Mouse (Mus musculus) kidney, adult 2 months (tissue): ENCODE results near the gene Kcnn4. TPM values are rescaled to one million over a fixed set of nuclear protein-coding genes. Genes with fewer than 3 reads are reported as not detected.

Experiments
- DNase-seq: peaks from one replicate; pipeline ENCODE4 v3.0.0; 2021
- H3K27ac ChIP-seq: fragments of 200-500 bp; 2 replicates; pipeline ENCODE4 v1.5.1; 2012; ENCODE audit warnings: low read depth, low read length, control low read depth, inconsistent platforms; ENCODE audit not compliant: insufficient read depth
- H3K27me3 ChIP-seq: fragments of 200-500 bp; replicated peaks from 2 replicates; pipeline ENCODE4 v1.6.1; 2012; ENCODE audit warnings: mild to moderate bottlenecking, moderate library complexity, low read length, inconsistent platforms; ENCODE audit not compliant: control insufficient read depth, insufficient read depth
- H3K36me3 ChIP-seq: fragments of 200-500 bp; 2 replicates; pipeline ENCODE4 v1.6.1; 2012; ENCODE audit warnings: mild to moderate bottlenecking, moderate library complexity, low read length, inconsistent platforms; ENCODE audit not compliant: control insufficient read depth, insufficient read depth
- H3K4me1 ChIP-seq: fragments of 200-500 bp; 2 replicates; pipeline ENCODE4 v1.6.1; 2011; ENCODE audit warnings: low read length; ENCODE audit not compliant: control insufficient read depth, insufficient read depth
- H3K4me3 ChIP-seq: fragments of 200-500 bp; 2 replicates; pipeline ENCODE4 v1.5.1; 2011; ENCODE audit warnings: mild to moderate bottlenecking, low read depth, low read length, control low read depth; ENCODE audit not compliant: insufficient read depth
- CTCF ChIP-seq: fragments of 200-500 bp; conservative IDR thresholded peaks from 2 replicates; pipeline ENCODE4 v1.5.1; 2011; ENCODE audit warnings: low read depth, mild to moderate bottlenecking, control low read depth, low read length, moderate library complexity, mixed read lengths; ENCODE audit not compliant: insufficient read depth, insufficient read length
- POLR2A ChIP-seq: fragments of 200-500 bp; IDR thresholded peaks from one replicate; pipeline ENCODE4 v1.6.1; 2011; ENCODE audit warnings: low read depth, low read length, control low read depth
- WGBS: fragments of 180-500 bp; shearing (Covaris S2); methylation state at CpG from one replicate; pipeline ENCODE4 v1.1.7; 2018; 5-methylcytosine and 5-hydroxymethylcytosine counted together
- polyA plus RNA-seq: library from polyadenylated mRNA; depleted of rRNA; stranded (reverse); fragments of >200 nt; gene quantifications from 2 replicates; pipeline ENCODE4 v1.2.3, GENCODE M21; 2012

Kcnn4 gene
- polyA plus RNA-seq, 1 experiment, result 4.1 TPM

DNA sequence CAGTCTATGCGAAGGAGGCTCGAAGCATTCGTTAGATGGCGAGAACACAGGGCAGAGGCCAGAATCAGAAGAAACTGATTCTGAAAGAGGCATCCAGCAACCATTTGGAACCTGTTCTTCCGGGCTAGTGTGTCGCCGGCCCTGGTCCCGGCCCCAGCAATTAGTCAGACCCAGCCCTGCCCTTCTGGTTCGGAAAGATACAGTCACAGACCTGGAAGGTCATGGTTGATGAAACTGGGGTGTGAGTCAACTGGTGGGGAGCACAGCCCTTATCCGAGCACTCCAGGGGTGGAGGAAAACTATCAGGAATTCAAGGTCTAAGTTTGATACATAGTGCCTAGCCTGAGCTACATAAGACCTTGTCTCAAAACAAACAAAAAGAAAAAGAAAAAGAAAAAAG lies 14.0 kb upstream of the Kcnn4 start:
- no peak for TF ChIP-seq CTCF
- no peak for TF ChIP-seq POLR2A
- 80% methylated on average over 10 of the region's 10 CpGs for WGBS
- DNase-seq, result no peak
- Histone ChIP-seq H3K36me3 (no peaks in the 10 kb centered on the region), H3K27ac (no peak overlapping the region), H3K4me3 (no peak overlapping the region), H3K27me3 (no peaks in the 10 kb centered on the region), H3K4me1 (no peaks in the 10 kb centered on the region)

DNA sequence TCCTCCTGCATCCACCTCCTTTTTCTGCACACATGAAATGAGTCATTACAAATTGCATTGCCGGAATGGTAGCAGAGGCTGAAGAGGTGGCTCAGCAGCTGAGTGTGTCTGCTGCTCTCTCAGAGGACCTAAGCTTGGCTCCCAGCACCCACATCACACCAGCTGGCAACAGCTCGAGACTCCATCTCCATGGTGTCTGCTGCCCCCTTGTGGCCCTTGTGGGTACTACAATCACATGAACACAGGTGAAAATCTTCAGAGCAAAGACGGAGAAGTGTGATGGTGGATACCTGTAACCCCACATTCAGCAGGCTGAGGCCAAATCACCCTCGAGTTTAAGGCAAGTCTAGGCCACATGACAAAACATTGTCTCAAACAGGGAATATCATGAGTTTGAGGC lies 12.2 kb upstream of the Kcnn4 start:
- Histone ChIP-seq H3K36me3 (no peaks in the 10 kb centered on the region), H3K4me3 (no peak overlapping the region), H3K27ac (no peak overlapping the region), H3K4me1 (no peaks in the 10 kb centered on the region), H3K27me3 (no peaks in the 10 kb centered on the region)
- TF ChIP-seq CTCF, result peak; percentile 33
- no peak for TF ChIP-seq POLR2A
- no peak for DNase-seq
- 48% methylated on average over 4 of the region's 4 CpGs for WGBS

GRCm38 (mm10) chr7:24359269-24359668 lies 10.8 kb upstream of the Kcnn4 start:
- H3K36me3 ChIP-seq, result no peaks in the 10 kb centered on the region
- no peak overlapping the region for H3K4me3 ChIP-seq
- no peak overlapping the region for H3K27ac ChIP-seq
- 19% methylated on average over 9 of the region's 9 CpGs for WGBS
- DNase-seq, result no peak
- TF ChIP-seq POLR2A (no peak), CTCF (no peak)
- H3K4me1 ChIP-seq, result no peaks in the 10 kb centered on the region
- no peaks in the 10 kb centered on the region for H3K27me3 ChIP-seq

DNA sequence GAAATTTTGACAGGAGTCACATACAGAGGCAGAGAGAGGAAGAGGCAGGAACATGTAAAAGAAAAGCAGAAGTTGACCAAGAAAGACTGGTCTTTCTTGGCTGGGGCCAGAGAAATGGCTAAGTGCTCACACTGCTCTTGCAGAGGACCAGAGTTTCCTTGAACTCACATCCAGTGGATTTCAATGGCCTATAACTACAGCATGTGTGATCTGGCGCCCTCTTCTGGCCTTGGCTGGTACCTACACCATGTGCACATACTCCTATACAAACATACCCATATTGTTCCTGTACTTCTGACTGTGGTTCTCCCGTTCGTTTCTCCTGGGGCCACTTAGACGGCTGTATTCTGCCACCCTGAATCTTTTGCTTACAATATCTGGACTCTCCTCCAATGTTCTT lies 9.1 kb upstream of the Kcnn4 start:
- H3K4me1 ChIP-seq, result no peaks in the 10 kb centered on the region
- no peak overlapping the region for H3K4me3 ChIP-seq
- no peak overlapping the region for H3K27ac ChIP-seq
- TF ChIP-seq CTCF (no peak), POLR2A (no peak)
- H3K27me3 ChIP-seq, result no peaks in the 10 kb centered on the region
- H3K36me3 ChIP-seq, result no peaks in the 10 kb centered on the region
- DNase-seq, result no peak
- whole genome bisulfite sequencing, result 62% methylated on average over 4 of the region's 4 CpGs

DNA sequence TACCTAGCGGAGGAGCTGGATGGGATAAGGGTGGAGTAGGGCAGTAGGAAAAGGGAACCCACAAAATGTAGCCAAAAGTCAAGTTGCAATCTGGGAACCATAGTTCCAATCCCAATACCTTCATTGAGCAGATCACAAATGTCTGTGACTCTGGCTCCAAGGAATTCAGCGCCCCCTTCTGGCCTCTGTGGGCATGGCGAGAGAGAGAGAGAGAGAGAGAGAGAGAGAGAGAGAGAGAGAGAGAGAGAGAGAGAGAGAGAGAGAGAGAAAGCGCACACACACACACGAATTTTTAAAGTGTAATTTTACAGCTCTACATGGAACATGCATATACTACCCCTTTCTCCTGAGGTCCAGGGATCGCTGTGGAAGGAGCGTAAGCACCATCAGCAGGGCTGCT lies 6.8 kb upstream of the Kcnn4 start:
- 21% methylated on average over 7 of the region's 7 CpGs for WGBS
- DNase-seq, result no peak
- Histone ChIP-seq H3K4me1 (no peaks in the 10 kb centered on the region), H3K4me3 (no peak overlapping the region), H3K27ac (no peak overlapping the region), H3K27me3 (no peaks in the 10 kb centered on the region), H3K36me3 (no peaks in the 10 kb centered on the region)
- TF ChIP-seq CTCF, result 0 out of 2 replicates have a peak, but pooled peaks have one; percentile 16
- TF ChIP-seq POLR2A, result no peak

- Histone ChIP-seq H3K27ac (no peak overlapping the region), H3K4me3 (no peak overlapping the region), H3K27me3 (no peaks in the 10 kb centered on the region), H3K4me1 (no peaks in the 10 kb centered on the region), H3K36me3 (no peaks in the 10 kb centered on the region)
- TF ChIP-seq POLR2A (no peak), CTCF (peak; percentile 77)
- peak; percentile 78 for DNase-seq
- 13% methylated on average over 10 of the region's 10 CpGs for WGBS
Measured at GRCm38 (mm10) chr7:24364827-24365226, 5.2 kb upstream of the Kcnn4 start.

DNA sequence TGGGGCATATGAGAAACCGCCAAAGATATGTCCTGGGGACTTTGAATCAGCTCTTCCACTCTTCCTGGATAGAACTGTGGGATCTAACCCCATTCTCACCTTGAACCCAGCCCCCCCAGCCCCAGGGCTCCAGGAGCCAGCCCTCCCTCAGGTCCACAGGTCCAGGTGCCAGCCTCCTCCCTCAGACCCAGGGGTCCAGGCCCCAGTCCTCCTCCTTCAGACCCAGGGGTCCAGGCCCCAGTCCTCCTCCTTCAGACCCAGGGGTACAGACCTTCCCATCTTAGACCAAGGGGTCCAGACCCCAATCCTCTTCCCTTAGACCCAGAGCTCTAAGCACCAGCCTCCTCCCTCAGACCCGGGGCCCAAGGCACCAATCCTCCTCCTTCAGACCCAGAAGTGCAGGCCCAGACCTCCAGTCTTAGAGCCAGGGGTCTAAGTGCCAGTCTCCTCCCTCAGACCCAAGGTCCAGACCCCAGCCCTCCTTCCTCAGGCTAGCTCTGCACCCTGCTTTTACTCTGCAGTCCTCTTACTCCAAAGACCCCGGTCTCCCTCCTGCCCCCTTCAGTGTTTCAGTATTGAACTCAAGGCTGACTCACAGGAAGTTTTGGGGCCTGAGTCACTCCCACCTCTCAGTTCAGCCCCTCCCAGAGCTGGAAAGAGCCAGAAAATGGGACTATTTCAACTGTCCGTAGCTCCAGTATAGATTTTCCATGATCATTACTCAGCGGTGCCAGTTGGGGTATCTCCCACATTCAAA lies 4.6 kb upstream of the Kcnn4 start:
- Histone ChIP-seq H3K36me3 (no peaks in the 10 kb centered on the region), H3K4me3 (no peak overlapping the region), H3K4me1 (no peaks in the 10 kb centered on the region), H3K27me3 (no peaks in the 10 kb centered on the region), H3K27ac (no peak overlapping the region)
- no peak for TF ChIP-seq POLR2A
- no peak for TF ChIP-seq CTCF
- 68% methylated on average over 5 of the region's 5 CpGs for WGBS
- DNase-seq, result no peak
